Mouse (Mus musculus) limb, embryonic 14.5 days (tissue): ENCODE results near the gene Nvl. TPM values are rescaled to one million over a fixed set of nuclear protein-coding genes. Genes with fewer than 3 reads are reported as not detected.

Source experiments
- ATAC-seq: fragments of 200-750 bp; cut with Nextera tagmentation; 2 replicates; pipeline ENCODE4 v1.8.0; 2017; ENCODE audit warnings: low read depth, moderate number of reproducible peaks, moderate TSS enrichment; ENCODE audit not compliant: low FRiP score
- DNase-seq: peaks from one replicate; pipeline ENCODE4 v3.0.0-alpha.2; 2015; ENCODE audit warnings: low spot score
- H3K27ac ChIP-seq: fragments of 300-500 bp; sonication (generic); replicated peaks from 2 replicates; pipeline ENCODE4 v1.5.1; 2014; ENCODE audit warnings: low read depth, mild to moderate bottlenecking, low read length, moderate library complexity, mixed read lengths
- H3K27me3 ChIP-seq: fragments of 300-500 bp; sonication (generic); 2 replicates; pipeline ENCODE4 v1.6.1; 2014; ENCODE audit warnings: low read length, mixed read lengths; ENCODE audit not compliant: control insufficient read depth, insufficient read depth
- H3K36me3 ChIP-seq: fragments of 300-500 bp; sonication (generic); 2 replicates; pipeline ENCODE4 v1.6.1; 2014; ENCODE audit warnings: mild to moderate bottlenecking, low read length, moderate library complexity, mixed read lengths; ENCODE audit not compliant: control insufficient read depth, insufficient read depth
- H3K4me1 ChIP-seq: fragments of 300-500 bp; sonication (generic); 2 replicates; pipeline ENCODE4 v1.6.1; 2014; ENCODE audit warnings: antibody characterized with exemption, low read length, mixed read lengths; ENCODE audit not compliant: control insufficient read depth, insufficient read depth
- H3K4me2 ChIP-seq: fragments of 300-500 bp; sonication (generic); replicated peaks from 2 replicates; pipeline ENCODE4 v1.6.1; 2014; ENCODE audit warnings: low read depth, mild to moderate bottlenecking, low read length, moderate library complexity; ENCODE audit not compliant: severe bottlenecking
- H3K4me3 ChIP-seq: fragments of 300-500 bp; sonication (generic); replicated peaks from 2 replicates; pipeline ENCODE4 v1.5.1; 2014; ENCODE audit warnings: low read length
- H3K9ac ChIP-seq: fragments of 300-500 bp; sonication (generic); 2 replicates; pipeline ENCODE4 v1.6.1; 2014; ENCODE audit warnings: mild to moderate bottlenecking, low read depth, low read length, moderate library complexity; ENCODE audit not compliant: severe bottlenecking
- H3K9me3 ChIP-seq: fragments of 300-500 bp; sonication (generic); 2 replicates; pipeline ENCODE4 v1.6.1; 2016; ENCODE audit warnings: low read length; ENCODE audit not compliant: control insufficient read depth
- POLR2A ChIP-seq: fragments of 200-500 bp; IDR thresholded peaks from 2 replicates; pipeline ENCODE4 v1.8.0; 2012; ENCODE audit warnings: inconsistent platforms, mild to moderate bottlenecking, moderate library complexity, borderline replicate concordance; ENCODE audit not compliant: insufficient read depth, insufficient read length; ENCODE audit errors: extremely low read depth
- WGBS: fragments of 180-500 bp; shearing (Covaris S2); extraction: QIAGEN DNeasy Blood & Tissue Kit; methylation state at CpG from one replicate; pipeline ENCODE4 v1.1.7; 2014; 5-methylcytosine and 5-hydroxymethylcytosine counted together
- polyA plus RNA-seq, 2 experiments: library from polyadenylated mRNA; depleted of rRNA in 1 of 2; stranded (reverse) in 1 of 2; unstranded in 1 of 2; fragments of >200 nt; fragmentation: Nextera tagmentation in 1 of 2; extraction: Ambion mirVana in 1 of 2; gene quantifications; 2 replicates each; pipeline versions ENCODE4 v1.2.1 to v1.2.3; 2012 to 2014

The Nvl gene
- polyA plus RNA-seq, 2 experiments = 37.0 to 69.1 TPM

DNA sequence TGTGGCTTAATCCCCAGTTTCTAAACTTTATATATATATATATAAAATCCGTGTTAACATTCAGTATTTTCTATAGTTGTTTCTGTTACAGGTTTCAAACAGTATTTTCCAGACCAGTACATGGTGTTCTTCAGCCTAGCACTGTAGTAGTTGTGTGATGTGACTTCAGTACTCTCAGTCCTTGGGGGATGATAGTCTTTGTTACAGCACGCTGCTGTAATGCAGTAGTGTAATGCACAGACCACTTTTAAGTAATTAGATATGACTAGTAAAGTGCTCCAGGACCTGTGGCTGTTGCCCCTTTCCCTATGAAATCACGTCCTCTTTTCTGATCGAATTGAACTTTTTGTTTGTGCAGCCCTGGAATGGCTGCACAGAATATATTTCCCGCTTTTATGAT lies 7.5 kb upstream of the Nvl start:
- Histone ChIP-seq H3K9ac (peak overlapping the region; percentile 84), H3K4me3 (peak overlapping the region; percentile 90), H3K4me2 (peak overlapping the region; percentile 68), H3K36me3 (peaks cover 16% of the 10 kb centered on the region), H3K4me1 (peaks cover 7% of the 10 kb centered on the region; the same call in 1 of the 2 replicates), H3K27me3 (no peaks in the 10 kb centered on the region), H3K27ac (peak overlapping the region; percentile 83; the same call in 1 of the 2 replicates), H3K9me3 (no peaks in the 10 kb centered on the region)
- DNase-seq (no peak), ATAC-seq (no peak)
- no peak for TF ChIP-seq POLR2A
- 35% methylated on average over 5 of the region's 5 CpGs for WGBS

DNA sequence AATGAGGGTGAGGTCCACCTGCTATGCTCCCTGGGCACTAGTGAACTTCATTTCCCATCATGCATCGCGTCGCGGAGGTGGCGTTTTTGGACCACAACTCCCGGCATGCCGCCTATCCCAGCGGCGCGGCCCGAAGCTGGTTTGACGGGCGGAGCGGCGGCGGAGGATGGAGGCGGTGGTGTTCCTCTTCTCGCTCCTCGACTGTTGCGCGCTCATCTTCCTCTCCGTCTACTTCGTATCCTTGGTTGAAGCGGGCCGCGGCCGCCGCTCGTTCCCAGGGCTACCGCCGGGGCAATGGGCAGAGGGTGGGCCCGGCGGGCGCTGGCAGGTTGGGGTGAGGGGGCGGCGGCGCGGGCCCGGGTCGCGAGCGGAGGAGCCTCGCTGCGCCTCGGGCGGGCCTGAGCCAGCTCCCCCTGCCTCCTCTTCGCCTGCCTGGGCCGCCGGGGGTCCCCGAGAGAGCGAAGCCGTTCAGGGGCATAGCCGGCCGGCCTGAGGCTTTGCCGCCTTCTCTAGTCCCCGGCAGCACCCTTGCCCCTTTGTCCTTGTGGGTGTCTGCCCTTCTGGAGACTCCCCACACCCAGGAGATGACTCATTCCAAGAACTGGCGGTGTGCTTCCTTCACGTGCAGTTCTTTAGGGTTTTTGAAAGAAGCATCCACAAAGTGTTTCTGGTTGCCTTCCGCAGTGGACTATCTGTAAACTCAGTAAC lies 7.0 kb upstream of the Nvl start:
- Histone ChIP-seq H3K4me1 (peaks cover 7% of the 10 kb centered on the region; the same call in 1 of the 2 replicates), H3K27me3 (no peaks in the 10 kb centered on the region), H3K9ac (peak overlapping the region; percentile 84), H3K27ac (peak overlapping the region; percentile 83), H3K36me3 (peaks cover 16% of the 10 kb centered on the region), H3K4me3 (peak overlapping the region; percentile 90), H3K4me2 (peak overlapping the region; percentile 68), H3K9me3 (no peaks in the 10 kb centered on the region)
- TF ChIP-seq POLR2A = peak; percentile 82; the same call in 1 of the 2 replicates
- ATAC-seq = peak; percentile 90
- under 1% methylated on average over 38 of the region's 59 CpGs for WGBS
- DNase-seq = peak; percentile 93

DNA sequence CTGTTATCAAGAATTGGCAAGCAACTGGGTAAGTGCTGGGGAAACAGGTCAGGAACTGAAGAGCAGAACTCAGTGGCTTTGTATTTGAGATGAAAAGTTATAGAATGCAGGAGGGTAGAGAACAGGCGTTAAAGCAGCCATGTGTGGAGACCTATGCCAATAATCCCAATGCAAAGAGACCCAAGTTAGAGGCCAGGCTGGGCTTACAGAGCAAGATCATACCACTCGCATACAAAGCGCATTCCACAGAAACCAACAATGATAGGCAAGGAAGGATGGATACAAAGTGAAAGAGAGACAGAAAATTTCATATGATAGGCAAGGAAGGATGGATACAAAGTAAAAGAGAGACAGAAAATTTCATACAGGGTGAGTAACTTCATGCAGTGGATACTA lies 6.4 kb upstream of the Nvl start:
- Histone ChIP-seq H3K9ac (no peak overlapping the region), H3K27ac (no peak overlapping the region), H3K9me3 (no peaks in the 10 kb centered on the region), H3K27me3 (no peaks in the 10 kb centered on the region), H3K4me2 (no peak overlapping the region), H3K36me3 (peaks cover 12% of the 10 kb centered on the region), H3K4me3 (peak overlapping the region; percentile 90), H3K4me1 (peaks cover 8% of the 10 kb centered on the region; the same call in 1 of the 2 replicates)
- WGBS = 70% methylated on average over 3 of the region's 3 CpGs
- ATAC-seq (peak; percentile 9; the same call in 1 of the 2 replicates), DNase-seq (no peak)
- no peak for TF ChIP-seq POLR2A

DNA sequence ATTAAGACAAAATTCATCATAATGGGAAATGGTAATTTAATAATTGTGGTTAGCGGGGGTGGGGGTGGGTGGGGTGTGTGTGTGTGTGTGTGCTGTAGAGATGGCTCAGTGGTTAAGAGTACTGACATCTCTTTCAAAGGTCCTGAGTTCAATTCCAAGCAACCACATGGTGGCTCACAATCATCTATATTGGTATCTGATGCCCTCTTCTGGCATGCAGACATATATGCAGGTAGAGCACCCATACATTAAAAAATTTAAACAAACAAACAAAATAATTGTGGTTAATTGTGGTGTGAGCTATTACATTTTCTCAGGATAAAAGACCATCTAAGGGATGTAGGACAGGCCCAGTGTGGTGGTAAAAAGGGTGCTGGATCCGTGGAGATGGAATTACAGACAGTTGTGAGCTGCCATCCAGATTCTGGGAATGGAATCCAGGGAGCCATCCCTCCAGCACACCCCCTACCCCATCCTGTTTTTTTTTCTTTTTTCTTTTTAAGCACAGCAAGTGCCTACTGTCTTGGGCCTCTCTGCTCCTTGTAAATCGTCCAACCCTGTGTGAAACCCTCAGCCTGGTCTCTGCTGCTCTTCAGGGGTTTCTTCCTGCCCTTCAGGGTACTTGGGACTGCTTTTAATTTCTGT lies 5.5 kb upstream of the Nvl start:
- Histone ChIP-seq H3K9me3 (no peaks in the 10 kb centered on the region), H3K9ac (no peak overlapping the region), H3K4me2 (no peak overlapping the region), H3K27me3 (no peaks in the 10 kb centered on the region), H3K4me1 (peaks cover 14% of the 10 kb centered on the region), H3K4me3 (no peak overlapping the region), H3K36me3 (peaks cover 3% of the 10 kb centered on the region; the same call in 1 of the 2 replicates), H3K27ac (no peak overlapping the region)
- ATAC-seq (no peak), DNase-seq (no peak)
- no peak for TF ChIP-seq POLR2A
- WGBS = 72% methylated on average over 3 of the region's 3 CpGs

DNA sequence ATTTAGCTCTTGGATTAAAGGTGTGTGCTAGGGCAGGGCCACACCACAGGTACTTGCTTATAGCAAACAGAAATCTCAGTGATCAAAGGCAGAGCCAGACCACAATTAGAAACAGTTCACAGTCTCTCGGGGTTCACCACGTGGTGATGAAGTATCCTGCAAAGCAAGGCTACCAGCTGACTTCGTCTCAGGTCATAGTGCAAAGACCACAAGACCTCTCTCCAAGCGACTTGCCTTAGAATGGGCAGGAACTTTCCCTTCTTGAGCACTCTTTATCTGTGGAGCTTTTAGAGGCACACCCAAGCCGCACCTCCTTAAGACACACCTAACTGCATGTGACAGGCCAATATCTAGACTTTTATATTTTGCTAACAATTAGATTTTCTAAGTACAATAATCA lies 4.5 kb upstream of the Nvl start:
- Histone ChIP-seq H3K4me1 (peaks cover 14% of the 10 kb centered on the region), H3K4me2 (no peak overlapping the region), H3K9ac (no peak overlapping the region), H3K27me3 (no peaks in the 10 kb centered on the region), H3K36me3 (no peaks in the 10 kb centered on the region), H3K4me3 (no peak overlapping the region), H3K27ac (no peak overlapping the region), H3K9me3 (no peaks in the 10 kb centered on the region)
- TF ChIP-seq POLR2A = no peak
- 56% methylated on average over 5 of the region's 5 CpGs for WGBS
- ATAC-seq (no peak), DNase-seq (no peak)
